ENCODE assay signal across 8 mouse cellular contexts in genomic region chr14:100284861-100285655, GRCm38 (mm10). TPM values are rescaled to one million over a fixed set of nuclear protein-coding genes. Genes with fewer than 3 reads are reported as not detected.
DNase-seq lines count a peak whose midpoint lies in the region; ATAC-seq and TF ChIP-seq lines count a peak whose summit lies in the region.

No protein-coding gene starts in this region.

- peak overlapping the region; percentile 84 for H3K9ac ChIP-seq in embryonic facial prominence, embryonic 13.5 days
- H3K9ac ChIP-seq in limb, embryonic 14.5 days (ENCODE audit: low read depth, low read length, severe bottlenecking): peak overlapping the region; percentile 76
- peak overlapping the region; percentile 76 for H3K9ac ChIP-seq in midbrain, embryonic 15.5 days

- H3K27me3 ChIP-seq in embryonic facial prominence, embryonic 13.5 days: no peaks in the 10 kb centered on the region
- H3K27me3 ChIP-seq in limb, embryonic 14.5 days (ENCODE audit: control insufficient read depth, insufficient read depth, low read length): no peaks in the 10 kb centered on the region
- no peaks in the 10 kb centered on the region for H3K27me3 ChIP-seq in midbrain, embryonic 15.5 days (replicated peaks)

- peak; percentile 84 for ATAC-seq in embryonic facial prominence, embryonic 13.5 days (ENCODE audit: insufficient number of reproducible peaks, insufficient read depth, low FRiP score, low TSS enrichment, low read depth)
- ATAC-seq in limb, embryonic 14.5 days (ENCODE audit: low FRiP score, low read depth): peak; percentile 85
- ATAC-seq in midbrain, embryonic 15.5 days (replicated peaks): peak; percentile 89

- 1% methylated on average over 44 of the region's 48 CpGs for WGBS in embryonic facial prominence, embryonic 13.5 days
- 1% methylated on average over 42 of the region's 48 CpGs for WGBS in limb, embryonic 14.5 days
- under 1% methylated on average over 43 of the region's 48 CpGs for WGBS in midbrain, embryonic 15.5 days

- no peaks in the 10 kb centered on the region for H3K36me3 ChIP-seq in embryonic facial prominence, embryonic 13.5 days
- H3K36me3 ChIP-seq in limb, embryonic 14.5 days (ENCODE audit: control insufficient read depth, insufficient read depth, low read length): no peaks in the 10 kb centered on the region
- H3K36me3 ChIP-seq in midbrain, embryonic 15.5 days (replicated peaks): no peaks in the 10 kb centered on the region

- peak; percentile 67 for DNase-seq in layer of hippocampus, adult 11-12 months (ENCODE audit: low spot score)
- DNase-seq in layer of hippocampus, adult 9-10 months (ENCODE audit: low spot score): no peak
- DNase-seq in heart, adult 9 months (ENCODE audit: low spot score in 2 of 2): peak; percentile 80 to 88
- peak; percentile 87 to 90 for DNase-seq in kidney, adult 8-10 months
- DNase-seq in limb, embryonic 14.5 days (ENCODE audit: low spot score): peak; percentile 95
- DNase-seq in spleen, adult 12 weeks (ENCODE audit: low spot score): peak; percentile 46

- peaks cover 34% of the 10 kb centered on the region for H3K4me1 ChIP-seq in embryonic facial prominence, embryonic 13.5 days
- peaks cover 9% of the 10 kb centered on the region; the same call in 1 of the 2 replicates for H3K4me1 ChIP-seq in limb, embryonic 14.5 days (ENCODE audit: control insufficient read depth, insufficient read depth, low read length)
- peaks cover 36% of the 10 kb centered on the region for H3K4me1 ChIP-seq in midbrain, embryonic 15.5 days

- no peaks in the 10 kb centered on the region for H3K9me3 ChIP-seq in embryonic facial prominence, embryonic 13.5 days
- no peaks in the 10 kb centered on the region; the same call in 1 of the 2 replicates for H3K9me3 ChIP-seq in limb, embryonic 14.5 days (ENCODE audit: control insufficient read depth, low read length)
- no peaks in the 10 kb centered on the region for H3K9me3 ChIP-seq in midbrain, embryonic 15.5 days

- TF ChIP-seq POLR2A in limb, embryonic 14.5 days (IDR thresholded peaks at IDR 0.05; ENCODE audit: borderline replicate concordance, extremely low read depth, insufficient read depth, insufficient read length): no peak

- H3K27ac ChIP-seq in embryonic facial prominence, embryonic 13.5 days: peak overlapping the region; percentile 95
- peak overlapping the region; percentile 96 for H3K27ac ChIP-seq in limb, embryonic 14.5 days (replicated peaks; ENCODE audit: low read depth, low read length)
- H3K27ac ChIP-seq in midbrain, embryonic 15.5 days: peak overlapping the region; percentile 98

- H3K4me2 ChIP-seq in embryonic facial prominence, embryonic 13.5 days: peak overlapping the region; percentile 91
- H3K4me2 ChIP-seq in limb, embryonic 14.5 days (replicated peaks; ENCODE audit: low read depth, low read length, severe bottlenecking): peak overlapping the region; percentile 87
- H3K4me2 ChIP-seq in midbrain, embryonic 15.5 days: peak overlapping the region; percentile 88

- H3K4me3 ChIP-seq in embryonic facial prominence, embryonic 13.5 days: peak overlapping the region; percentile 68
- H3K4me3 ChIP-seq in limb, embryonic 14.5 days (replicated peaks; ENCODE audit: low read length): peak overlapping the region; percentile 62
- H3K4me3 ChIP-seq in midbrain, embryonic 15.5 days: peak overlapping the region; percentile 56

RNA-seq across cellular contexts. Expression of gene Klf12, which starts 0.6 kb away (rescaled TPM):
- polyA plus RNA-seq in embryonic facial prominence, embryonic 13.5 days (2015; fragmentation: Nextera tagmentation; extraction: Ambion mirVana): 31.1 and 33.0 TPM in 2 replicates
- 28.7 and 32.0 TPM in 2 replicates for polyA plus RNA-seq in limb, embryonic 14.5 days (2012; rRNA removed)
- polyA plus RNA-seq in limb, embryonic 14.5 days (2014; fragmentation: Nextera tagmentation; extraction: Ambion mirVana): 23.7 and 27.7 TPM in 2 replicates
- 59.9 and 61.3 TPM in 2 replicates for polyA plus RNA-seq in midbrain, embryonic 15.5 days (2015; fragmentation: Nextera tagmentation; extraction: Ambion mirVana)
